Mouse (Mus musculus): ENCODE measurements around the gene Abhd12.
"Not testable (repeated sequence)": the region's sequence is repeated elsewhere in the genome, so short reads cannot be mapped to it uniquely, and the experiment has no call there.

- not testable (repeated sequence) for TF ChIP-seq CTCF, EP300 (IDR thresholded peaks at IDR 0.05; ENCODE audit: low read depth)
Observed at GRCm38 (mm10) chr2:150947880-150948611, 43.5 kb upstream of the Abhd12 start.
